Mouse (Mus musculus): Measurements from ENCODE around the gene Ccpg1os. TPM values are rescaled to one million over a fixed set of nuclear protein-coding genes. Genes with fewer than 3 reads are reported as not detected.

Ccpg1os gene
- polyA plus RNA-seq, 1 experiment from 2014 or later = 31.2 TPM

DNA sequence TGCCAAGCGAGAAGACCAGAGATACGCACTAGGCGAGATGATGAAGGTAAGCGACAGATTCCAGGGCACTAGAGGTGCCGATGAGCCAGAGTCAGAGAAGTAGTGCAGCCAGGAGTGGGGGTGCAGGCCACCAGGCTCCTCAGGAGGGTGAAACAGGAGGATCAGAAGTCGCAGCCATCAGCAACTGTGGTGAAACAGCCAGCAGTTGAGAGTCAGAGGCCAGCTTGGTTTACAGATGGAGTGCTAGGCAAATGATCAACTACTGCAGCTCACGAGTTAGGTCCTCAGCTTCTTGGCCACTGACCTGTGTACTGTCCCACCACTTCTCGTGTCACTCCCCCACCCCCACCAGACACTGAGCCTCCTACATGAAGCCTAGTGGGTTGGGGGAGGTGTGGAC lies 23.8 kb downstream of the Ccpg1os start:
- no peaks in the 10 kb centered on the region for H3K9me3 ChIP-seq (ENCODE audit: low read length)
- DNase-seq (ENCODE audit: low spot score) = no peak
- no peak overlapping the region for H3K4me2 ChIP-seq (replicated peaks; ENCODE audit: low read depth, low read length)
- peaks cover 4% of the 10 kb centered on the region; the same call in 1 of the 2 replicates for H3K4me1 ChIP-seq (ENCODE audit: insufficient read depth, low read depth, low read length)
- 66% methylated on average over 8 of the region's 8 CpGs for WGBS
- no peak overlapping the region for H3K4me3 ChIP-seq (ENCODE audit: low read depth, low read length)
- no peak for ATAC-seq
- no peak overlapping the region for H3K9ac ChIP-seq (replicated peaks; ENCODE audit: low read depth)
- H3K36me3 ChIP-seq (ENCODE audit: insufficient read depth, low read length) = no peaks in the 10 kb centered on the region
- TF ChIP-seq CTCF (IDR thresholded peaks at IDR 0.05) (no peak), EP300 (IDR thresholded peaks at IDR 0.05) (no peak)
- H3K27ac ChIP-seq (ENCODE audit: low read length) = no peak overlapping the region
- H3K27me3 ChIP-seq (replicated peaks; ENCODE audit: insufficient read depth, low read length) = no peaks in the 10 kb centered on the region

GRCm38 (mm10) chr9:72958521-72959450 lies 26.4 kb downstream of the Ccpg1os start, which contains the start of the genes Dyx1c1 and Gm44503:
Gene Dyx1c1 (plus strand): TSS chr9:72958785.
Gene Gm44503 (plus strand): TSS chr9:72958852.
- peak; percentile 43 for TF ChIP-seq CTCF (IDR thresholded peaks at IDR 0.05)
- no peak for TF ChIP-seq EP300 (IDR thresholded peaks at IDR 0.05)
- Histone ChIP-seq H3K9ac (replicated peaks; ENCODE audit: low read depth) (peak within 1 kb of the TSS; percentile 54), H3K9me3 (ENCODE audit: low read length) (no peaks in the 10 kb centered on the region), H3K27ac (ENCODE audit: low read length) (peak within 1 kb of the TSS; percentile 73), H3K4me3 (ENCODE audit: low read depth, low read length) (peak within 1 kb of the TSS; percentile 63), H3K27me3 (replicated peaks; ENCODE audit: insufficient read depth, low read length) (no peaks in the 10 kb centered on the region), H3K36me3 (ENCODE audit: insufficient read depth, low read length) (no peaks in the 10 kb centered on the region), H3K4me2 (replicated peaks; ENCODE audit: low read depth, low read length) (peak within 1 kb of the TSS; percentile 74), H3K4me1 (ENCODE audit: insufficient read depth, low read depth, low read length) (peaks cover 4% of the 10 kb centered on the region; the same call in 1 of the 2 replicates)
- DNase-seq (ENCODE audit: low spot score) = peak; percentile 93
- ATAC-seq = peak; percentile 96
- 1% methylated on average over 43 of the region's 43 CpGs for WGBS

DNA sequence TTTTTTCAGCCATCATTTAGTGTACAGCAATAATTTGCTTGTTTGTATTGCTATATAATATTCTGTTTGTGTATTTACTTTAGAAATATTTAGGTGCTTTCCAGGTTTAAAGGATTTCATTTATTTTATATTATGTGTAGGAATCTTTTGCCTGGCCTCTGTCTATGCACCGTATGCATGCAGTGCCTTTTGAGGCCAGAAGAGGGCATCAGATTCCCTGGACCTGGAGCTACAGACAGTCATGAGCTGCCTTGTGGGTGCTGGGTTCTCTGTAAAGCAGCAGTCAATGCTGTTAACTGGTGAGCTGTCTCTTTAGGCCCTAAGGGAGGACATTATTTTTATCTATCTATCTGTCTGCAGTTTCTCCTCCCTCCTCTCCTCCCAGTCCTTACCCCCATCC lies 29.6 kb downstream of the Ccpg1os start:
- Histone ChIP-seq H3K36me3 (ENCODE audit: insufficient read depth, low read length) (no peaks in the 10 kb centered on the region), H3K27me3 (replicated peaks; ENCODE audit: insufficient read depth, low read length) (no peaks in the 10 kb centered on the region), H3K4me2 (replicated peaks; ENCODE audit: low read depth, low read length) (no peak overlapping the region), H3K9me3 (ENCODE audit: low read length) (no peaks in the 10 kb centered on the region), H3K27ac (ENCODE audit: low read length) (no peak overlapping the region), H3K4me1 (ENCODE audit: insufficient read depth, low read depth, low read length) (peaks cover 4% of the 10 kb centered on the region; the same call in 1 of the 2 replicates), H3K9ac (replicated peaks; ENCODE audit: low read depth) (no peak overlapping the region), H3K4me3 (ENCODE audit: low read depth, low read length) (no peak overlapping the region)
- WGBS = 4% methylated on average over 1 of the region's 1 CpGs
- peak; percentile 53 for DNase-seq (ENCODE audit: low spot score)
- TF ChIP-seq CTCF (IDR thresholded peaks at IDR 0.05) (peak; percentile 79), EP300 (IDR thresholded peaks at IDR 0.05) (no peak)
- ATAC-seq = no peak

GRCm38 (mm10) chr9:72954746-72955145 lies 30.4 kb downstream of the Ccpg1os start:
- ATAC-seq (no peak), DNase-seq (ENCODE audit: low spot score) (peak; percentile 29)
- H3K9ac ChIP-seq (replicated peaks; ENCODE audit: low read depth) = no peak overlapping the region
- peaks cover 4% of the 10 kb centered on the region; the same call in 1 of the 2 replicates for H3K4me1 ChIP-seq (ENCODE audit: insufficient read depth, low read depth, low read length)
- no peak overlapping the region for H3K27ac ChIP-seq (ENCODE audit: low read length)
- no peak overlapping the region for H3K4me3 ChIP-seq (ENCODE audit: low read depth, low read length)
- H3K27me3 ChIP-seq (replicated peaks; ENCODE audit: insufficient read depth, low read length) = no peaks in the 10 kb centered on the region
- no peak overlapping the region for H3K4me2 ChIP-seq (replicated peaks; ENCODE audit: low read depth, low read length)
- WGBS = 52% methylated on average over 2 of the region's 2 CpGs
- H3K36me3 ChIP-seq (ENCODE audit: insufficient read depth, low read length) = no peaks in the 10 kb centered on the region
- H3K9me3 ChIP-seq (ENCODE audit: low read length) = no peaks in the 10 kb centered on the region
- TF ChIP-seq CTCF (IDR thresholded peaks at IDR 0.05) (peak; percentile 61), EP300 (IDR thresholded peaks at IDR 0.05) (no peak)

DNA sequence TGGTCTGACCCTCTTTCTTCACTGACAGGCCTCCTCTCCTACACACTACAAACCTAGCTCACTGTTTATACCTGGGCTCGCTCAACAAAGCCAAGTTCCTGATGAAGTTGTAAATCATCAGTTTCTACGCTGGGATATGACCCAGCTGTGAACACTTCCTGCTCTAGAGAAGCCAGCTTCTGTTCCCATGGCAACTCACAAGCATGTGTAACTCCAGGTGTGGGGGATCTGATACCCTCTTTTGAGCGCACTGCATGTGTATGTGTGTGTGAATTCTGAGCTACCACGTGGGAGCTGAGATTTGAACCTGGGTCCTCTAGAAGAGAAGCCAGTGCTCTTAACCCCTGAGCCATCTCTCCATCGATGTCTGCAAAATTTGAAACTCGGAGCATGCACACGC lies 35.6 kb downstream of the Ccpg1os start:
- no peak for ATAC-seq
- Histone ChIP-seq H3K9ac (replicated peaks; ENCODE audit: low read depth) (no peak overlapping the region), H3K27ac (ENCODE audit: low read length) (no peak overlapping the region), H3K4me2 (replicated peaks; ENCODE audit: low read depth, low read length) (no peak overlapping the region), H3K4me1 (ENCODE audit: insufficient read depth, low read depth, low read length) (no peaks in the 10 kb centered on the region), H3K27me3 (replicated peaks; ENCODE audit: insufficient read depth, low read length) (no peaks in the 10 kb centered on the region), H3K36me3 (ENCODE audit: insufficient read depth, low read length) (no peaks in the 10 kb centered on the region), H3K9me3 (ENCODE audit: low read length) (no peaks in the 10 kb centered on the region), H3K4me3 (ENCODE audit: low read depth, low read length) (no peak overlapping the region)
- 70% methylated on average over 7 of the region's 7 CpGs for WGBS
- TF ChIP-seq CTCF (IDR thresholded peaks at IDR 0.05) = no peak
- TF ChIP-seq EP300 (IDR thresholded peaks at IDR 0.05) = no peak
- no peak for DNase-seq (ENCODE audit: low spot score)

- no peak overlapping the region for H3K9ac ChIP-seq (replicated peaks; ENCODE audit: low read depth)
- no peak for ATAC-seq
- TF ChIP-seq EP300 (IDR thresholded peaks at IDR 0.05) = no peak
- TF ChIP-seq CTCF (IDR thresholded peaks at IDR 0.05) = no peak; the same call in 1 of the 2 replicates
- H3K27ac ChIP-seq (ENCODE audit: low read length) = no peak overlapping the region
- 94% methylated on average over 1 of the region's 1 CpGs for WGBS
- H3K4me1 ChIP-seq (ENCODE audit: insufficient read depth, low read depth, low read length) = no peaks in the 10 kb centered on the region
- H3K4me3 ChIP-seq (ENCODE audit: low read depth, low read length) = no peak overlapping the region
- no peaks in the 10 kb centered on the region for H3K27me3 ChIP-seq (replicated peaks; ENCODE audit: insufficient read depth, low read length)
- no peaks in the 10 kb centered on the region for H3K36me3 ChIP-seq (ENCODE audit: insufficient read depth, low read length)
- H3K4me2 ChIP-seq (replicated peaks; ENCODE audit: low read depth, low read length) = no peak overlapping the region
- H3K9me3 ChIP-seq (ENCODE audit: low read length) = no peaks in the 10 kb centered on the region
- DNase-seq (ENCODE audit: low spot score) = no peak
Observed at GRCm38 (mm10) chr9:72947010-72947409, 38.2 kb downstream of the Ccpg1os start.

All from lung, postnatal 0 days (tissue).